Mouse (Mus musculus): Measurements from ENCODE around the gene Zfp292.

The Zfp292 gene

GRCm38 (mm10) chr4:34882291-34882769 is 430 bp downstream of the Zfp292 start:
- DNase-seq (ENCODE audit: low spot score in 2 of 2) = peak; percentile 31 to 44

- no peak for DNase-seq (ENCODE audit: low spot score in 2 of 2)
Measured at GRCm38 (mm10) chr4:34881851-34882250, 909 bp downstream of the Zfp292 start.

DNA sequence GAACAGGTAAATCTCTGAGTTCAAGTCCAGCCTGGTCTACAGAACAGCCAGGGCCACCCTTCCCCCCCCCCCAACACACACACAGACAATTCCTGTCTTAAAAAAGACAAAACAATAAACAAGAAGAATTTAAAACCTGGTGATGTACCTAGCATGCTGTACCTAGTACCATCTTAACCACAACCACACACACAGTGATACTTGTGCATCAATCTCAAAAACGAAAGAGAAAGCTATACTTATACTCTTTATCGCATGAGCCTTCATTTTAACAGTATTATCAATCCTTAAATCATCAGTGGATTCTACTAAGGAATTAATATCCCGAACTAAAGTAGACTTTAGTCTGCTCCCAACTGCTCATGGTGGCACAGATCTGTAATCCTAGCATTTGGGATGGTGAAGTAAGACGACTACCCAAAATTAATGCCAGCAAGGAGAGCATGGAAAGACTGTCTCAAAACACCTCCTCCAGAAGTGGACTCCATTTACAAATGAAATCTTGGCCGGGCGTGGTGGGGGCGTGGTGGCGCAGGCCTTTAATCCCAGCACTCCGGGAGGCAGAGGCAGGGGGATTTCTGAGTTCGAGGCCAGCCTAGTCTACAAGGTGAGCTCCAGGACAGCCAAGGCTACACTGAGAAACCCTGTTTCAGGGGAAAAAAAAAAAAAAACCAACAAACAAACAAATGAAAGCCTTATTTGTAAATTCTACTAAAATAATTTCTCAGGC is 1.7 kb downstream of the Zfp292 start:
- DNase-seq (ENCODE audit: low spot score in 2 of 2) = no peak

GRCm38 (mm10) chr4:34874234-34874633 is 8.5 kb downstream of the Zfp292 start:
- DNase-seq (ENCODE audit: low spot score in 2 of 2) = no peak

DNA sequence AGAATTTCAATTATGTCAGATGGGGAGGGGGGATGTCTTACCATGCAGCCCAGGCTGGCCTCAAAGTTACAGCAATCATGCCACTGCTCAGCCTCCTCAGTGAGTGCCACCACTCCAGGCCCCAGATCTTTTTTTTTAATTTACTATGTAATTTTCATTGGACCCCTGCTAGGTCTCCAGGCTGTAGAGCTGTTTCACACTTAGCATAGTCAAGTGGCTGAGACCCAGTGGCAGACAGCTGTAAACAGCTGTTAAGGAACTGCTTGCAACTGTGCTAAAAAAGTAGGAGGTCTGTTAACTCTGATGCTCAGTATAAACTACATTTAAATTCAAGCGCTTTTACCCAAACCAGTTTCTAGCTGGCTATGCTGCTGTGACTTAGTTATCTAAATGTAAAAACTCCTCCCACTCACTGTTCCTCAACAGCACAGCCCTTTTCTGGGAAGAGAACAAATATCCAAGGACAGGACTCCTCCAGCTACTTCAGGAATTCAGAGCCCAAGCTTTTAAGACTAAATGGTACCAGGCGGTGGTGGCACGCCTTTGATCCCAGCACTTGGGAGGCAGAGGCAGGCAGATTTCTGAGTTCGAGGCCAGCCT is 9.8 kb downstream of the Zfp292 start:
- no peak for DNase-seq (ENCODE audit: low spot score in 2 of 2)

DNA sequence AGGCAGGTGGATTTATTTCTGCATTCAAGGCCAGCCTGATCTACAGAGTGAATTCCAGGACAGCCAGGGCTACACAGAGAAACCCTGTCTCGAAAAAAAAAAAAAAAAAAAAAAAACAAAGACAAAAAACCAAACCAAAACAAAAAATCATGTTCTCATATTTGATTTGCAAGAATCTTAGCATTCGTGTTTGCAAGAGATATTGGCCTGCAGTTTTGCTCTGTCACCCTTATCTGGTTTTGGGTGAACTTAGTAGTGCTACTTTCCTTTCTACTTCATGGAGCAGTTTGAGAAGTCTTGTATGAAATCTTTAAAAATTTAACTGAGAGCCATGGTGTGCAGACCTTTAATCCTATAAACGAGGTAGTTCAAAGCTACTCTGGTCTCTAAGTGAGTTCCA is 12.9 kb downstream of the Zfp292 start:
- no peak for DNase-seq (ENCODE audit: low spot score in 2 of 2)

GRCm38 (mm10) chr4:34861438-34861837 is 21.3 kb downstream of the Zfp292 start:
- DNase-seq (ENCODE audit: low spot score in 2 of 2) = no peak

GRCm38 (mm10) chr4:34859416-34859815 is 23.3 kb downstream of the Zfp292 start:
- no peak for DNase-seq (ENCODE audit: low spot score in 2 of 2)

GRCm38 (mm10) chr4:34858903-34859302 is 23.9 kb downstream of the Zfp292 start:
- no peak for DNase-seq (ENCODE audit: low spot score in 2 of 2)

- DNase-seq (ENCODE audit: low spot score in 2 of 2) = no peak
Measured at GRCm38 (mm10) chr4:34855966-34856365, 26.8 kb downstream of the Zfp292 start.

GRCm38 (mm10) chr4:34852051-34852450 is 30.7 kb downstream of the Zfp292 start:
- DNase-seq (ENCODE audit: low spot score in 2 of 2) = no peak

DNA sequence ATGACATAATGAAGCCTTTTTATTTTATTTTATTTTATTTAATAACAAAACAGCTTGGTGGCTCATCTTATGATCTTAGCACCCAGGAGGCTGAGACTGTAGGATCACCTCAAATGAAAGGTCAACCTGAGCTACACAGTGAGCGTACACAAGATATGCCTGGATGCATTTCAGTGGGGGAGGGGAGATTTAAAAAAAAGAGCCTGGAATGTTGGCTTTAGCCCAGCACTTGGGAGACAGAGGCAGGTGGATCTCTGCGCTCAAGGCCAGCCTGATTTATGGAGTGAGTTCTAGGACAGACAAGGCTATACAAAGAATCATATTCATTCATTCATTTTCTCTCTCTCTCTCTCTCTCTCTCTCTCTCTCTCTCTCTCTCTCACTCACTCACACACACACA is 32.6 kb downstream of the Zfp292 start:
- no peak for DNase-seq (ENCODE audit: low spot score in 2 of 2)

GRCm38 (mm10) chr4:34847679-34848309 is 35.0 kb downstream of the Zfp292 start:
- no peak for DNase-seq (ENCODE audit: low spot score in 2 of 2)

DNA sequence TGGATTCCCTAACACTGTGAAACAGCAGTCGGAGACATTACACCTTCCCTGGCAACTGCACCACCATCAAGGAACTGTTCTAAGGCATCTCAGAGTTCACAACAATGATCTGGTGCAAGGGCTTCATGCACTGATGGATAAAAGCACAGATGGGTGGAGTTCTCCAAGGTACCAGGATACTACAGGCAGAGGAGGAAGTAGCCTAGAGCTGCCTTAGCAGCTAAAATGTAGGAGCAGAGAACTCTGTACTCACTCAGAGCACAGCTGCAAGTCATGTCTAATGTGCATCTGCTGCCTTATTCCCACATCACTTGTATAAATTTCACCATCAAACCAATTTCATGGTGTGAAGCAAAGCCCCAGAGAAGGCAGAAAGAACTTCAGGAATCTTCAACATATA is 38.9 kb downstream of the Zfp292 start:
- DNase-seq (ENCODE audit: low spot score in 2 of 2) = no peak

GRCm38 (mm10) chr4:34842826-34843225 is 39.9 kb downstream of the Zfp292 start:
- no peak for DNase-seq (ENCODE audit: low spot score in 2 of 2)

DNA sequence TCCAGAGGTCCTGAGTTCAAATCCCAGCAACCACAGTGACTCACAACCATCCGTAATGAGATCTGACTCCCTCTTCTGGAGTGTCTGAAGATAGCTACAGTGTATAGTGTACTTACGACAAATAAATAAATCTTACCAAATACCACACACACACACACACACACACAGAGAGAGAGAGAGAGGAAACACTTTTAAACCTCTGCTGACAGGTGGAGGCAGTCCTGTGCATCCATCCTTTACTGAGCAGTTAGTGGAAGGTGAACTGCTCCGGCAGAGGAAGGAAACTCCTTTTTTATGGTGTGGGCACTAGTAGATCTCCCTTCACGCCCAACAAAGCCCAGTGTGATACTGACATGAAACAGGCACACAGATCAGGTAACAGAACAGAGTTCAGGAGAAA is 51.3 kb downstream of the Zfp292 start:
- no peak for DNase-seq (ENCODE audit: low spot score in 2 of 2)

GRCm38 (mm10) chr4:34829456-34829855 is 53.3 kb downstream of the Zfp292 start:
- peak; percentile 25 to 53 for DNase-seq (ENCODE audit: low spot score in 2 of 2)

DNA sequence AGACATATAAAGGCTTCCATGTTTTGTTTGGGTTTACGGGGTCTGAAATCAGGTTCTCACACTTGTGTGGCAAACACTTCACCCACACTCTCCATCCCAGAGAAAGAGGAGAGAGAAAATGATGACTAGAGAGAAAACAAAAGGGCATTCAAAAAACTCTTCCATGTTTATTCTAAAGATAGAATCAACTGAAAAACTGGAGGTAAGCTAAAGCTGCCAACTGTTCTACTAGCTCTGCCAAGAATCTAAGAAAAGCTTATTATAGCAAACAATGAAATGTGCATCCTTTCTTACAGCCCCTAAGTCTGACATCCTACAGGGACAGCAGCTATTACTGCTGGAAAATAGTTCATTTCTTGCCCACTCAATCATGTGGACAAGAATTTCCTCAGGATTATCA is 58.9 kb downstream of the Zfp292 start:
- DNase-seq (ENCODE audit: low spot score in 2 of 2) = no peak

- no peak for DNase-seq (ENCODE audit: low spot score in 2 of 2)
Measured at GRCm38 (mm10) chr4:34819904-34820303, 62.9 kb downstream of the Zfp292 start.

DNA sequence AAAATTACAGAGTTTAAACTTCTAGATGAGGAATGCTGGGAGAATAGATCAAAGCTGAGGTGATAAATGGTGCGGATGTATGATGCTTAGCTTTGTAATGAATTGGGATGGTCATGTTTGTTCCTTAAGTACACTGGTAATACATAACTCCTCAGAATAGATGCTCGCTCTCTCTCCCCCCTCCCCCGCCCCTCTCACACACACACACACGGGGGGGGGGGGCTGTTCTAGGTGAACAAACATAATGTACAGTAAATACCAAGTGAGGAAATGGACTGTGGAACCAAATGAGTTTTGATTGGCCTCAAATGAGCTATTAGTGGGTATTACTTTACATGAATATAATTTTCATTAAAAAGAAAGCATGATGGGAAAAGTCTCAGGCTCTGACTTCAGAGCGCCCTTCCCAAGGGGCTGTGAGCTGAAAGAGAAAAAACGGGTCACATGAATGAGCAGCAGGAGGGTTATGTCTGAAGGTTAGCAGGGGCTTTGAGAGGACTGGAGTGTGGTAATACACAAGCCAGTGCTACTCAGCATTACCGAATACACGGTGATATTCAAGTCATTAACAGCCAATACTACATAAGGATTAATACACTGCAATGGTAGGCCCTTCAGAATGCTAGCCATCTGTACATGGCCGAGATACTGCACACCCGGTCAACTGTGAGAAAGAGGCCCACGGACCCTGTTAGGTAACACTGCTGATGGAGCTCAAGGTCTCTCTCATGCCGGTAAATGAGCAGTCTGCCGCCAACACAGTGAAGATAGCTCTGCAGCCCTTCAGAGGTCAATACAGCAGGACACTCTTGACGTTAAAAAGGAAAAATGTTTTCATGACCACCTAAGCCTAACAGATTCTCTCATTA is 81.4 kb downstream of the Zfp292 start:
- no peak for DNase-seq (ENCODE audit: low spot score in 2 of 2)

DNA sequence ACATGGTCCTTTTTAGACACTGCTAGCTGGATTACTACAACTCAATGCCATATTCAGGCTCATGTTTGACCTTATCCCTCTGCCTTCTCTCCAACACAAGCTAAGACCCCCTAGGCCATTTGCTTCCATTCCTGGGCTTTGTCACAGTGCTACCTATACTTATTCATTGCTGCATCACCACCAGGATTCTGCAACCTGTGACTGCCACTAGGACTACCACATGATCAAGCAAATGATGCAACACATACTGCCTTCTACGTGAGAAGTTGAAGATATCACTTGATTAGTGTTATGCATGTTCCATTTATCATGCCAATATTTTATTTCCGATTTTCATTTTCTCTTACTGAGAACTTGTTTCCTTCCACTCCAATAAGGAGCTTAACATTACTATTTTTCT is 84.8 kb downstream of the Zfp292 start:
- DNase-seq (ENCODE audit: low spot score in 2 of 2) = no peak
